Mouse (Mus musculus): ENCODE data around the gene Palld. TPM values are rescaled to one million over a fixed set of nuclear protein-coding genes. Genes with fewer than 3 reads are reported as not detected.
A peak's percentile ranks its signal among the peaks of the same experiment; 100 is the strongest.

The Palld gene
- total RNA-seq, 1 experiment from 2014 or later = 35.1 TPM

DNA sequence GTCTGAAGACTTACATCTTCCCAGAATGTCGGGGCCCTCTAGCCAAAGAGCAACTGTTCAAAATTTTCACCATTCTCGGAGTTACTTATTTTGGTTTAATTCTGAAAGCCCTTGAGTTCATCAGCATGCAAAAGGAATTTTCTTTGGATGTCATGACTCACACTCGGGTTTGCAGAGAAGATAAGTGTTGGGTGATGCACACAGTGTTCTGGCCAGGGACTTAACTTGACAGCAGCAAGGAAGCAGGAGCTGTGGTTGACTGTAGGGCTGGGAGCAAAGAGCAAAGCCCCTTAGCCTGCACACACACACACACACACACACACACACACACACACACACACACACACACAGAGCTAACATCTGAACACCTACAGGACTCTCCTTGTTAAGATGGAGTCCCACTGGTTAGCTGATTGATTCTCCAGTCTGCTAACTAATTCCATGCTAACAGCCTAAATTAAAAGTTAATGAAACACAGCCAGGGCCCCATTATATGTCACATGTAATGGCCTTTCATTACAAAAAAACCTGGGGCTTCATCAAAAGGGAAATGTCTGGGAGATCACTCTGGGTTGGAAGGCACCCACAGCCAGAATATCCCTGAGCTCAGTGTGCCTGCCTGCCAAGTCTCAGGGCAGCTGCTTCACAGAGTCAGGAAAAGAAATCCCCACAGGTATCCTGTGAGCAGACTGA, 273.4 kb downstream of the Palld start:
- DNase-seq = no peak

DNA sequence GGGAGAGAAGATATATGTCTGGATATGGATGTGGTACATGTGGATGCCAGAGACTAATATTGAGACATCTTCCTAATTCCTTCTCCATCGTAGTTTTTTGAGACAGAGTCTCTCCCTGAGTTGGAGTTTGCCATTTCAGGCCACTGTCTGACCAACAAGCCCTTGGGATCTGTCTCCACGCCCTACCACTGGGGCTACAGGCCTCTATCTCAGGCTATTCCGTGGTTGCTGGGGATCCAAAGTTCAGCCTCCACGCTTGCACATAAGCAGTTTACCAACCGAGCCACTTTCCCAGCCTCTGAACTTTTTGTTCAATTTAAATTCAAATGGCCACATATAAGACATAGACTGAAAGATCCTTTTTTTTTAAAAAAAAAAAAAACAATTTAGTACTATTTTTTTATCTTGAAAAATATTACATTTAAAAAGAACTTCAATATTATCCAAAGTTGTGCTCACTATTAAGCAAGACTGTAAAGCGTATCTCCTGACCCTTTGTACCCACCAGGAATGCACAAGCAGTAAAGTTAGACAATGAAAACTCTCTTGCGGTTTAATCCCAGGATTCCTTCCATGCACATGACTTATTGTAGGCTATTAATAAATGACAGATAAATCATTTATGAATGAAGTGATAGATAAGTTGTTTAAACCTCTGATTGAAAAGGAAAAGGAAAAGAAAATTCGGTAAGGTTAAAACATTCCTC, 276.1 kb downstream of the Palld start:
- no peak for DNase-seq

DNA sequence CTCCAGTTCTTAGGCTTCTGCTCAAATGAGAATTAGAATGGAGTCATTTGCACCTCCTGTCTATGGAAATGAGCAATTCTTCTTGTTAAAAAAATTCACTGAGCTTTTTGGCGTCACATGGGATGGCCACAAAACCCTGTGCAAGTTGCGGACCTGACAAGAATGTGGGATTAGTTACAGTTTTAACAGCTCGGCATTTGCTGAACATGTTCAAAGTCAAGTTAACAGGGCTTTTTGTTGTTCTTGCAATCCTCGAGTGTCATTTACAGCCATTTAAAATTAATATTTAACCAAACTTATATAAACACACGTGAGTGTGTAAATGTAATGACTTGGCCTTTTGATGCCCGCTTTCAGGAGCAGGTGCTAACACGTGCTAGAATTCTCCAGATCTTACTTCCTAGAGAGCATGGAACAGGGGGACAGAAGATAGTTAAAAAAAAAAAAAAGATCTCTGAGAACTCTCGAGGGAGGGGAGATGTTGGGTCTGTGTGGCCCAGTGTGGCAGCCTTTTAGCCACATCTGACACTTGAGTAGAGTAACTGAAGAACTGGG, 276.8 kb downstream of the Palld start:
- no peak for DNase-seq

DNA sequence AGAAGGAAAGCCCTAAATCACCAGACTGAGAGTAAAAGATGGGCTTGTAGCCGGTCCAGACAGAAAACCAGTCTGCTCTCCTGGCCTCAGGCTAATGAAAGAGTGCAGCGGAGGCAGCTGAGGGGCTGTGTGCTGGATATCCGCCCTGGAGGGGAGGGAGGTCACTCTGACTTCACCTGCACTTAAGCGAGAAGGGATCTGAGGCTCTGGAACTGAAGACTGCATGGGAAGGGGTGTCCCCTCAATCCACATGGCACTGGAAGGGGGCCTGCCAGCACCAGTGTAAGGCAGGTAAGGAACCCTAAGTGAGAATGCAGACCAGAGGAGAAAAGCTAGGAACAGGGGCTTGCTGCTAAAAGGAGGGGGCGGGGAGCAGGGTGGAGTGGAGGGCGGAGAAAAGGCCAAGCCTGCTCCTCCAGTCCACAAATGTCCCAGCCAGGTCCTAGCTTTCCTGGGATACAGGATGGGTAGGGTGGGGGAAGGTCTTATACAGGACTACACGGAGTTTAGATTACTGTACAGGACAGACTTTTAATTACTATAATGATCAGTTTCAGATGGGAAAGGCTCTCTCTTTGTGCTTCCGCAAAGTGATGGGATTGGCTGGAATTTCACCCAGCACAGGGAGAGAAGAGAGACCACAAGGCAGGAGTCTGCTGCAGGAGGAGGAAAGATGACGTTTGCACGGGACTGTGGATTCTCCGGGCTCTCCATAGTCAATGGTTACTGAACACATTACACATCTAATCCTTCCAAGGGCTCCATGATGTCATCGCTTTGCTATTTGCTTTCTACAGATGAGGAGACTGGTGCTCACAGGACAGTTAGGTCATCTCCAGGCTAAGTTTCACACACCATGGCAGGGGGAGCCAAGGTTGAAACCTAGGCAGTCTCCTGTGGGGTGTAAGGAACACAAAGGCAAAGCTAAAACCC, 278.7 kb downstream of the Palld start:
- no peak for DNase-seq

DNA sequence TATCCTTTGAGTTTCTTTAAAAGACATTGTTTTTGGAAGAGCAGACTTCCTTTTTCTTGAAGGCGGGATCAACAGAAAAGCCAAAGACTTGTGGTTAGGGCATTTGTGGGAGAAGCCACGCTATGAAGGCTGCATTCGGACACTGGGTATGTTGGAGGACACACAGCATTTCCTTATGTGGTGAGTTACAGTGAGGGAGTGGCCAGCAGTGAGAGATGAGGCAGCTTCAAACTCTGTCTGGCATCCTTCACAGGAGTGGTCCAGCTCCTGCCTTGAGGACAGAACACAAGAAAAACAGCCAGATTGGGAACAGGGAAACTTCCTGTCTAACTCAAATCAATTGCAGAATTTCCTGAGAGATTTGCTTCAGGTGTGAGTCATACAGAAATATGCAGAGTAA, 281.2 kb downstream of the Palld start:
- no peak for DNase-seq

DNA sequence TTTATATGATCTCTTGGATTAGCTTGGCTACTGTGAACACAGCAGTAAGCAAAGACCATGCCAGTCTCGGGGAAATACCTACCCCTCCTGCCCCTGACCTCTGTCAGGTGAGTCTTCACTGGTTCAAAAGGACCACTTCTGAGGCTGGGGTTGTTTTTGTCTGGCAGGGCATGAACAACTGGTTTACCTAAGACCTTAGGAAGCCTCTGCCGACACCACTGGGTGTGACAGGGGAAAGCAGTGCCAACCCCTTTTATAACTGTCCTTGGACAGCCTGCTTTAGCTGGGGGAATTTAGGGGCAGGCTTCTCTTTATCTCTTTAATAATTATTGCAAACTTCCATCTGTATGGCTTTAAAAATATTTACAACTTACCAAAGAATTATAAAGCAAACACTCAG, 284.8 kb downstream of the Palld start:
- DNase-seq = no peak

DNA sequence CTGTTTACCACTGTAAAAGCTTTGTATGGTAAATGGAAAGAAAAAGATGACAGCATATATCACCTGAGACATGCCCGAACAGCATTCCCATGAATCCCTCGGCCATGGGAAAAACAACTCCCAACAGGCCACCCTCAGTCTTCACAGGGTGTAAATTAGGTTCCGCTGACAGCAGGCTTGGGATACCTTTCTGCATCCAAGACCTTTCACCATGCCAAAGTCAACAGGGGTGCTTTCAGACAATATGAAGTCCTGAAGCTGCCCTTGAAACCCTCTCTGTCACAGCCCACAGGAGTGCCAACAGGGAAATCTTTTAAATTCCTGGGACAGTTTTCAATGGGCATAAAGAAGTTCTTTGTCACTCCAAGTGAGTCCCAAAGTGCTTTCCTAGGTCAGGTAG, 285.4 kb downstream of the Palld start:
- no peak for DNase-seq

DNA sequence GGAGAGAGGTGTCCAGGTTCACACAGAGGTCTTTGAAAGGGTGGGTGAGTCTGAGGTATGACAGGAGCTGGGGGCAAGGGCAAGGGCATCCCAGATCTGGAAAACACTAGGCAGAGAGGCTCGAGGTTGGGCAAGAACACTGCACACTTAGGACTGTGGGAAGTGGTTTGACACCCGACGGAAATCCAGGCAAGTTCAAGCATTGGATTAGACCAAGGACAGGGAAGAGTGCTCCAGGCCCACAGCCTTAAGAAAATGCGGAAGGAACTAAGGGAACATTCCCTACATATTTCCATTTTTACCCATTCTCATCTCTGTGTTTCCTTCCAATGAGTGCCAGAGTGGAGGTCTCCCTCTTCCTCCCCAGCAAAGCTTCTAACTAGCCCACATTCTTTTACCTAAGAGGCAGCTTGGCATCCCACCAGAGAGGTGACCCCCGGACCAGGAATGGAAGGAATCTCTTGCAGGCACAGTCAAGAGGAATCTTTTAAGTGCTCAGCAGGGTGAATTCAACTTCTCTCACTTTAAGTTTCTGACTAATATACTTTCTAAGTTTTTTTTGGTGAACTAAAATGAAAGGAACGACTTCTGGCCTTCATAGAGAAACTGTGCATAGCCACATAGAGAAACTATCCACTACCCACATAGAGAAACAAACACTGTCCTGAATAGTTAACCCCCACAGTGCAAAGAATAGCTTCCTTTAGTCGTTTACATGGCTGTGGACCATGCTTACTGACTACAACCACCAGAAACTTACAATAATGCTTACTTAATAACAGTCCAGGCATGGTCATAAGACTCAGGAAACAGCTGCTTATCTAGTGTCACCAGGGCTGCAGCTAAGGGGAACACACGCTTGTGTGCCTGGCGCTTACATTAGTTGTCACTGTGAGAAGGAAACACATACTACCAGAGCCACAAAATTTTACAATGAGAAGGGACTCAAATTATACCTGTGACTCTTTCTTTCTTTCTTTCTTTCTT, 286.5 kb downstream of the Palld start:
- DNase-seq = no peak

DNA sequence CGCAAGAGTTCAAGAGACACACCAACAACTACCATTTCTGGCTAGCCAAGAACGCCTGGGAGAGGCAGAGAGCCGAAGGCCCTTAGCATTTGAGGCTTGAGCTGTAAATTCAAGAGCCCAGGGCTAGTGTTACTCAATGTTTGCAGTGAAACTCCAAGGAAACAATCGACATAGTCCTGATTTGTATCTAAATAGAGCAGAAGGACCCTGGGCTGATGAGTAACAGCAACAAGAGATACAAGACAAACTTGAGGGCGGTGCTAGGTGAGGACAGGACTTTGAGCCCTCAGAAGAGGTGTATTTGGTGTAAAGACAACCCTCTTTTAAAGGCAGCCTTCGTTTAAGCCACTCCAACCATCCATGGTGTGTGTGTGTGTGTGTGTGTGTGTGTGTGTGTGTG, 290.7 kb downstream of the Palld start:
- DNase-seq = no peak

DNA sequence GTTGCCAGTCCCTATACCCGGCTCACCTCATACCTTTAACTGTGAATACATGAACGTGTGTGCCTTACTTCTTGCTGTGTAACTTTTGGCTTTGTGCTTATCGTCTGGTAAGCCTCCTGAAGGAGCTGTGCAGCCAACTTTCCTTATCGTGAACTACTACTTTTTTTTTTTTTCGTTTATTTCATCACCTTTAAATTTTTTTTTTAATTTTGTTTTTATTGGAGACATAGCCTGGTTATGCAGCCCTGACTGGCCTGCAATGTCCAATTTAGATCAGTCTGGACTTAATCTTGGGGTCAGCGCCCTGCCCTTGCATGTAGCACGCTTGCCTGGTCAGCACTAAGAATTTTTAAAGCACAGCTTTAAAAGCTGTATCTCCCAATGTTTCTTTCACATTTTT, 291.4 kb downstream of the Palld start:
- DNase-seq = no peak

DNA sequence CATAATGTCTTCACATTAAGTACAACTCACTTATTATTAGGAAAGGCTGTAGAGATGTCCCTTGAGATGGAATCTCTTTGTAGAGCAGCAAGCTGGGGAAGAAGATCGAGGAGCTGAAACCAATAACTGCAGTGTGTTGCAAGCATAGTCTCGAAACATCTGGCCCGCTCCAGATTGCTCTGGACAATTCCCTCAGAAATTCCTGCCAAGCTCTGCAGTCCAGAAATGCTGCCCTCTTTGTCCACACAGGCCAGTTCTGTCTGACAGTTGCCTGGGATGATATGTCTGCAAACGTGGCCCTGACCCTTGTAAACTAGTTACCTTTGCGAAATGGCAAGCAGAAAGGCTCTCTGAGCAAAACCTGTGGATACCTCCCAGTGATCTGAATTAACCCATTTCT, 291.9 kb downstream of the Palld start:
- peak; percentile 44 for DNase-seq

DNA sequence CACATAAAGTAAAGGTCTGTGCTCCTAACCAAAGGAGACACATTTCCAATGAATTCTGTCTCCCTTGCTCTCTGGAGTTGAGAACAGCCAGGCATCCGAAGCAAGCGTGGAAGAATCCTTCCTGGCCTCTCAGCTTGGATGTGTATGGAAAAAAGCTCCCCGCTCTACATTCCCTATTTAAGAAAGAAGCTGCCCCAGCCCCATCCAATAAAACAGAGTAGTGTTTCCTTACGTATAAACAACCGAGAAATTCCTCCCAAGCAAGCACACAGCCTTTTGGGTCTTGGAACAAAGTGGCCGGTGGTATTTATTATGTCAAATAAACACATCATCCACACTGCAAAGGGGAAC, 295.1 kb downstream of the Palld start:
- no peak for DNase-seq

DNA sequence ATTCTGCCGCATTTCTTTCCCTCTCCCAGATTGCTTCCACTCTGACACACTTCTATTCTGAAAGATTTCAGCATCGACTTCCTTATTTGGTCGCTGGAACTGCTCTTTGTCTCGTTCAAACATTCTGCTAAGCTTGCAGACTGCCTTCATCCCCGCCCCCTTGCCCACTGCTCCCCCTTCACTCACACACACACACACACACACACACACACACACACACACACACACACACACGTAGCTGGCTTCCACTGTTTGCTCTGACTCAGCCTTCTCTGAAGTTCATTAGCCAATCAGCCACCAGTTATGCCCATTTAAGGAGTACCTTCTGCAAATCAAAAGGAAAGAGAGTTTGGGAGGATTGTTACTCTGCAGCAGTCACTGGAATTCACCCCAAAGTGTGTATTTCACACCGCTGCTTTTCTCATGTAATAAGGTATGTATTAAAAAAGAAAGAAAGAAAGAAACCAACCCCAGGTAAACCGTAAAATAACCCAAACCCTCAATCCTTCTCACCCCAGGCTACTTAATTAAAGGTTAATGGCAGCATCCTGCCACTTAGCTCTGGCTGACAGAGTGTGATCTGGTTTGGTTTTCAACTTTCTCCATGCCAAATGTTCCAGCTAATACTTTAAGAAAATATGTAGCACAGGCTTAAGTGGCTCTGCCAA, 295.6 kb downstream of the Palld start:
- DNase-seq = peak; percentile 89

DNA sequence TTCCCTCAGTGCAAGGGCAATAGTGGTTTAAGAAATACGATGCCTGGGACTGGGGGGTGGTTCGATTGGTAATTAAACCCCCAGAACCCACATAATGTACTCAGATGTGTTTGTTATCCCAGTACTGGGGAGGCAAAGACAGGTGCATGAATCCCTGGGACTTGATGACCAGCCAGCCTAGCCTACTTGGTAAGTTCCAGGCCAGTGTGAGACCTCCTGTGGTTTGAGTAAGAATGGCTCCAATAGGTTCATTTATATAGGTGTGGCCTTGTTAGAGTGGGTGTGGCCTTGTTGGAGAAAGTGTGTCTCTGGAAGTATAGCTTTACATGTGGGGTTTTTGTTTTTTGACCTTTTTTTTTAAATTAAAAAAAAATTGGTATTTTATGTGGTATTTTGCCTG, 297.6 kb downstream of the Palld start:
- no peak for DNase-seq

DNA sequence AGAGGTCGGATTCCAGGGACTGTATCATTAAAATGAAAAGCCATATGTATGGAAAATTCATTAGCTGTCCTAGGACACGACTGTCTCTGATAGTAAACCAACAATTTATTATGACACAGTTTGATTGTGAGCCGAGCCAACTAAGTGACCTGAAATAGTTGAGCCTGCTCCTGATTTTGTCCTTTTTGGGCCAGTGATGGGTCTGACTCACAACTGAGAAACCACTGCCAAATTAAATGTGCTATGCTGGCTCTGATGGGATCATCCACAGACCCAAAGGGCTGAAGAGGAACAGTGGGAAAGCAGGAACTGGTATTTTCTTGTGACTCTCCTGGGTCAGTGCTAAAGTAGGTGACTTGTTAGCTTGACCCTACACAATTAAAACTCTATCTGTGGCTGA, 305.6 kb downstream of the Palld start:
- DNase-seq = peak; percentile 25

DNA sequence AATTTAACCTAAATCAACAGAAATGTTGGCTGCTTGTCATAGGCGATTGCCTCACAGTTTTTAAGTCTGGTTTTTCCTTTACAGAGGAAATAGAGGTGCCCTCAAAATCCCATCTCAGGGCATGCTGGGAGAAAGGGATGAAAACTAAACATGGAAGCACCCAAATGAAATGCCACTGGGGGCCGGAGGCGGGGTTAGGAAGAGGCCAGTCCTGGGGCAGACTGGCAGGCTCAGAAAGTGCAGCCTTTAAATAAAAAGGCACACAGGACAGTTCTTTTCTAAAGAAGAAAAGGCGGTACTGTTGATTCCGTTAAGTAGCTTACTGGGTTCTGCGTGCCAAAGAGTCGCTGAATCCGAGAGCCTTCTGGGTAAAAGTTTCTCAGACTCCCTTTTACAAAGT, 311.0 kb downstream of the Palld start:
- DNase-seq = peak; percentile 47

DNA sequence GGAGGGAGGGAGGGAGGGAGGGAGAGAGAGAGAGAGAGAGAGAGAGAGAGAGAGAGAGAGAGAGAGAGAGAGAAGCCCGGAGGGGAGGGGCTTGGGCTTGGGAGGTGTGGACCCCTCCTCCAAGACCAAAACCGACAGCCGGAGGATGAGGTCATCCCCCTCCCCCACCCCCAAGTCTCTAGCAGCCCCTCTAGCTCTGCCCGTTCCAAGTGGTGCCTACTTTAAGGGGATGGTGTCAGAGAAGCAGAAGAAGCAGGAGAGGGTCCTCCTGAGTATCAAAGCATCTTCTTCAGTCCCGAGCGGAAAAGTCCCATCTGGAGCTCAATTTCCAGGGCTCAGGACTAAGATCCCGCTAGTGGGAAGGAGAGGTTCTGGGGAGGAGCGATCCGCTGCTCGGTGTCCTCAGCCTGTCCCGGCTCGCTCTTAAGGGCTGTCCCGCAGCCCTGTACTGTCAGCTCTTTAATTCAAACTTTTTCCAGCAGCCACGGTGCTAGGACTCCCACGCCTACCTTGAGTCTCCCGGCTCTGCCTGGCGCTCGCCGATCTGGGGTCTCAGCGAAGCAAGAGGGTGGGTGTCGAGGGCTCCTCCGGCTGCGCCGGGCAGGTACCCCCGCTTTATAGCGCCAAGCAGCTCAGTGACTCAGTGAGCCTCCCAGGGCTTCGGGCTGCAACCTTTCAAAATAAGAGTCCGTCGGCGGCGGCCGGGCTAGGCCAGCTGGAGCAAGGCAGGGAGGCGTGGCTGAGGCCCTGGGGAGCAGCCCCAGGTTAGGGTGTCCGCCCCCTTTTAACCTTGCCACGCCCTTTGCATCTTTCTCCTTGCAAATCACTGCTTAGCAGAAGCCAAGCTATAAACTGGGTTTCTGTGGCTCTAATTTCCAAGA, 311.7 kb downstream of the Palld start:
- DNase-seq = peak; percentile 95

DNA sequence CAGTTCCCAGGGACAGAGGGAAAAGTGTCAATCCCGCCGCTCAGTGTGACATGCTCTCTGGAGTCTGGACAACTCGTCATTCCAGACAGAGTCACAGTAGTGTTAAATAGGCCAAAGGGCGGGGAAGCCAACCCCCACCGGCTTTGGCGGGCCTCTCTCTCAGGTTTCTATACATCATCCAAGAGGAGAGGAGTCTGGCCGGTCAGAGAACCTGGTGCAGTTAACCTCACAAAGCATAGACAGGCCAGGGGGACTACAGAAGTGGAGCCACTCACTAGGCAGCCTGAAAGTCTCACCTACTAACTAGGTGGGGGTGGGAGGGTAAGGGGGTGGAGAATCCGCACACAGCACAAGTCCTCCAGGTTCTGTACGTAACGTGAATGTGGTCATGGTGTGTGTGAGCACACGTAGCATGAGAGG, 312.5 kb downstream of the Palld start:
- DNase-seq = peak; percentile 40

DNA sequence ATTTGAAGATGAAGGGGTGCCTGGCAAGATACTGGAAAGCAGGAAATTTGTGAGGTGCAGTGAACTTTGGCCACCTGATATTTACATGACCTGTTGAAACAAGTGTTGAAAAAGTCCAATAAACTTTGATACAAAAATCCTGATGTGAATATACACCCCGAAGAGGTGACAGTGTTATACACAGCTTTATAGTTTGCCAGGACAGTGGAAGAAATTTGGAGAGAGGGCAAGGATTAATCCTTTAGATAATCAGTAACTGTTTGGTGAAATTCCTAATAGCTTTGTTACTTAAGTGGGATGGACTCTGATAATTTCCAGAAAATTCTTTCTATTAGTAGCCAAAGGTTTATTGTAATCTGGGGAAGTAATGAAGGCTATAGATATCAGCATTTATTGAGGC, 314.2 kb downstream of the Palld start:
- DNase-seq = no peak

DNA sequence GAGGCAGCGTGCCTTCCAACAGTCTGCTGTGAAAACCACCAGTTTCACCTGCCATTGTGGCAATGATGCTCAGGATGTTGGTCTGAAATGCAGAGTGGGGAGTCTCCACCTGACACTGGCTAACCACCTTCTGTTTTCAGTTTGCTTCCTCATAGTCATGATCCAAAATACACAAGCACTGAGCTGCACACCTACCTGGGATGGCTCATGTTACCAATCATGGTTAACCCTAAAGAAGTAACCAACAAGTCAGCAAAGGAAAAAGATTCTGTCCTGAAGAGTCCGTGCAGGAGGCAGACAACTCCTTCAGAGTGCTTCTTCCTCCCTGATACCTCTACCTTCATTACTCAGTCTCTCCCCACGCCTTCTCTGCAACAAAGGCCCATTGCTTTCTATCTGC, 314.8 kb downstream of the Palld start:
- DNase-seq = no peak
